Mouse (Mus musculus) layer of hippocampus, adult 2 months (tissue): ENCODE measurements around the gene Card11. TPM values are rescaled to one million over a fixed set of nuclear protein-coding genes. Genes with fewer than 3 reads are reported as not detected.

Experiments
- DNase-seq, 2 experiments: peaks; one replicate each; pipeline ENCODE4 v3.0.0; 2022; ENCODE audit warnings: low spot score in 2 of 2
- H3K27ac ChIP-seq: fragments of 200-600 bp; 2 replicates; pipeline ENCODE4 v1.8.1; 2022
- H3K4me3 ChIP-seq: fragments of 200-600 bp; 2 replicates; pipeline ENCODE4 v1.8.1; 2022; ENCODE audit warnings: mild to moderate bottlenecking
- CTCF ChIP-seq: fragments of 200-600 bp; conservative IDR thresholded peaks from 2 replicates; pipeline ENCODE4 v1.8.1; 2022; ENCODE audit warnings: antibody characterized with exemption, mild to moderate bottlenecking, moderate library complexity
- total RNA-seq, 2 experiments: library from RNA; stranded (reverse); gene quantifications; 2 replicates each; pipeline ENCODE4 v1.2.3; 2021

Card11 gene
- total RNA-seq, 2 experiments from 2014 or later, result 0.12 TPM; not detected in 1

GRCm38 (mm10) chr5:140934639-140935315 is 65.6 kb downstream of the Card11 start:
- no peak for DNase-seq
- TF ChIP-seq CTCF, result peak; percentile 68
- Histone ChIP-seq H3K4me3 (no peak overlapping the region), H3K27ac (no peak overlapping the region)

- Histone ChIP-seq H3K27ac (no peak overlapping the region; the same call in 1 of the 2 replicates), H3K4me3 (no peak overlapping the region)
- no peak for TF ChIP-seq CTCF
- DNase-seq, result no peak
Observed at GRCm38 (mm10) chr5:140931523-140932229, 68.7 kb downstream of the Card11 start.

- Histone ChIP-seq H3K4me3 (no peak overlapping the region), H3K27ac (no peak overlapping the region)
- DNase-seq, result no peak
- TF ChIP-seq CTCF, result no peak
Observed at GRCm38 (mm10) chr5:140918519-140918918, 81.9 kb downstream of the Card11 start.

- Histone ChIP-seq H3K4me3 (no peak overlapping the region), H3K27ac (no peak overlapping the region)
- no peak for DNase-seq
- no peak for TF ChIP-seq CTCF
Observed at GRCm38 (mm10) chr5:140917807-140918206, 82.6 kb downstream of the Card11 start.

- DNase-seq, result peak in 1 of 2 experiments; percentile 10
Observed at GRCm38 (mm10) chr5:140910841-140911240, 89.5 kb downstream of the Card11 start.

GRCm38 (mm10) chr5:140900866-140901265 is 99.5 kb downstream of the Card11 start:
- TF ChIP-seq CTCF, result peak; percentile 31
- Histone ChIP-seq H3K27ac (no peak overlapping the region), H3K4me3 (no peak overlapping the region)
- DNase-seq, result no peak

More at GRCm38 (mm10) chr5:140910841-140911240, 89.5 kb downstream of the Card11 start:
- no peak overlapping the region for H3K27ac ChIP-seq
- TF ChIP-seq CTCF, result 0 out of 2 replicates have a peak, but pooled peaks have one; percentile 14
- no peak overlapping the region for H3K4me3 ChIP-seq

- Histone ChIP-seq H3K27ac (no peak overlapping the region), H3K4me3 (no peak overlapping the region)
- peak; percentile 68 for TF ChIP-seq CTCF
- peak in 1 of 2 experiments; percentile 21 for DNase-seq
Observed at GRCm38 (mm10) chr5:140891080-140891479, 109.3 kb downstream of the Card11 start.

- no peak for TF ChIP-seq CTCF
- no peak for DNase-seq
- no peak overlapping the region for H3K4me3 ChIP-seq
- no peak overlapping the region for H3K27ac ChIP-seq
Observed at GRCm38 (mm10) chr5:140890050-140890449, 110.3 kb downstream of the Card11 start.

GRCm38 (mm10) chr5:140889539-140889938 is 110.8 kb downstream of the Card11 start:
- peak; percentile 74 for TF ChIP-seq CTCF
- Histone ChIP-seq H3K27ac (no peak overlapping the region), H3K4me3 (no peak overlapping the region)
- peak in 1 of 2 experiments; percentile 37 for DNase-seq

- no peak for TF ChIP-seq CTCF
Observed at GRCm38 (mm10) chr5:140887871-140888270, 112.5 kb downstream of the Card11 start.

GRCm38 (mm10) chr5:140884966-140885365 is 115.4 kb downstream of the Card11 start:
- no peak overlapping the region for H3K4me3 ChIP-seq
- TF ChIP-seq CTCF, result no peak
- peak; percentile 32 to 47 for DNase-seq
- no peak overlapping the region for H3K27ac ChIP-seq

More at GRCm38 (mm10) chr5:140887871-140888270, 112.5 kb downstream of the Card11 start:
- Histone ChIP-seq H3K4me3 (no peak overlapping the region), H3K27ac (no peak overlapping the region)
- DNase-seq, result peak in 1 of 2 experiments; percentile 18

GRCm38 (mm10) chr5:140882391-140882790 is 118.0 kb downstream of the Card11 start:
- DNase-seq, result no peak
- no peak overlapping the region for H3K27ac ChIP-seq
- TF ChIP-seq CTCF, result no peak
- no peak overlapping the region for H3K4me3 ChIP-seq

- no peak for TF ChIP-seq CTCF
- H3K4me3 ChIP-seq, result no peak overlapping the region
- no peak for DNase-seq
- H3K27ac ChIP-seq, result no peak overlapping the region
Observed at GRCm38 (mm10) chr5:140880151-140880550, 120.2 kb downstream of the Card11 start.
